Mouse (Mus musculus) kidney, adult 18-20 months (tissue): ENCODE measurements around the gene Rras2.
A peak's percentile ranks its signal among the peaks of the same experiment; 100 is the strongest.

Source experiments
- DNase-seq: peaks from one replicate; pipeline ENCODE4 v3.0.0; 2021

The Rras2 gene

DNA sequence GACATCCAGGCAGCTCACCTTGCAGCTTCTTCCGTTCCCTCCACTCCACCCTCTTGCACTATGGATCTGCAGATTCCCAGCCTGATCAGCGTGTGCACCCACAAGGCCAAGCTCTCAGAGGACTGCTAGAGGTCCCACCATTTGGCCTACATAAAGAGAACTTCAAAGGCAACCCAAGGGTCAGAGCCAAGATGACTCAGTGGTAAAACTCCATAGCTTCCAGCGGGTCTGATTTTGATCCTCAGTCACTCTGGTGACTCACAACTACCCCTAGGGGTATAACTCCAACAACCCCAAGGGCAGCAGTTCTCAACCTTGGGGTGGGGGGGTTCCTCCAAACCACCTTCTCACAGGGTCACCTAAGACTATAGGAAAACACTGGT lies 47.1 kb downstream of the Rras2 start:
- DNase-seq = no peak

DNA sequence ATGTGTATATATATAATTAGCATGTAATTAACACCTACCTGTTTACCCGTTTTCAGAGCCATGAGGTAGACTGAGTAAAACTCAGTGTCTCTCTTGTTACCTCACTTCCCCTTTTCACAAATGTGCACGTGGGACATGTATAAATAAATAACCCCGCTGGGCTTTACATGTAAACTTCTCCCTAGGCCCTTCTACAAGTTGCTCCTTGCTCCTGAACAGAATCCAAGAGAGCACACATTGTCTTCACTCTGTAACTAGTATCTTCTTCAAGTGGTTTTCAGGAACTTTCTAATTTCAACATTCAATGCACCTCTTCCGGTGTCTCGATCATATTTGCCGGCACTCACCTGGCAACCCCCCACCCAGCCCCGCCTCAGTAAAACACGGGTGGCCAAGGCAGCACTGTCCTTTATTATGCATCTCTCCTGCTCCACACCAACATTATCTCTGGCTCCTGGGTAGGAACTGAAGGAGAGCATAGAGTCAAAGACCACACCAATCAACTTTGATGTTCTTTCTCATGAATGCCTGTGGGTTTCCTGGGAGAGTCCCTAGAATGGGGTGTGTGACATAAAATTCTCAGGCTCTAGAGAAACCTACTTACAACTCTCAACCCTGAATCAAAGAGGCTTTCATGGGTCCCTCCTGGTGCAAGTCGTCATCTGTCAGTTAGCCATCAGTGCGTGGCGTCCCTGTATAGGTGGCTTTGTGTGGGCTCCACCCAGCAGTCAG lies 47.7 kb downstream of the Rras2 start:
- no peak for DNase-seq

DNA sequence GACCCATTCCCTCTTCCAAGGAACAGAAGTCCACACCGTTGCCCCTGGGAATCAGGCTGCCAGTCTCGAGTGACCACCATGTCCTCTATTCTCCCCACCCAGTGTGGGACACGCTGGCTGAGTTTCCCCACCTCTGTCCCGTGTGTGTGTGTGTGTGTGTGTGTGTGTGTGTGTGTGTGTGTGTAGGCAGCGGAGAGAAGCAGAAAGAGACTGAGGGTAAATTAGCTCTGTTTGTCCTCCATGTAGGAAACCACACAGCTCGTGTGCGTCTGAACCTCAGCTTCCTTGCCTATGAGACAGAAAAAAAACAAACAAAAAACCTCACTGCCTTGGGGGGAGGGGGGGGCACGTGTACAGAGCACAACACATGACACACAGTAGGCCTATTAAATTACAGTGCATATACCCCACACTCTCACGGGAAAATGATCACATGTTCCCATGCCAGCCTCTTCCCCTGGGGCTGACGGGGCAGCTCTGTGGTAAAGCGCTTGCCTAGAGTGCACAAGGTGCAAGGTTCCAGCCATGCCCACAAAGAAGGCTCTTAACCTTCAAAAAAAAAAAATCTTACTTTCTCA lies 48.5 kb downstream of the Rras2 start:
- no peak for DNase-seq

GRCm38 (mm10) chr7:114066529-114067178 lies 50.9 kb downstream of the Rras2 start:
- DNase-seq = peak; percentile 93

GRCm38 (mm10) chr7:114065407-114066185 lies 52.0 kb downstream of the Rras2 start:
- no peak for DNase-seq

GRCm38 (mm10) chr7:114063966-114064365 lies 53.6 kb downstream of the Rras2 start:
- no peak for DNase-seq

- no peak for DNase-seq
These were observed 54.0 kb downstream of the Rras2 start for GRCm38 (mm10) chr7:114063534-114063933.

DNA sequence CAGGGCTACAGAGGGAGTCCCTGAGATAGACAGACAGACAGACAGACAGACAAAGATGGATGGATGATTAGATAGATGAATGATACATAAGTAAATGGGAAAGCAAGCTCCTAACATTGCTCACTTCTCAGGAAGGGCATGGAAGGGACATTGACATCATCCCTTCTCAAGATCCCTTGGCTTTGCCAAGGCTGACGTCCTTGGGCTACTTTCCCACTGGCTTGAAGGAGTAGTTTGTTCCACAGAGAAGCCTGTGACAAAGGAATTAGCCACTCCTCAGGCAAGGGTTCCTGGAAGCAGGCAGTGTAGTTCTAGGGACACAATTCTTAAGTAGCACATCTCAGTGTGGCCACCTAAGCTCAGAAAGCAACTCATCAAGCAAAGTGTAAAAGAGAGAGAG lies 55.1 kb downstream of the Rras2 start:
- DNase-seq = no peak

GRCm38 (mm10) chr7:114060445-114060844 lies 57.1 kb downstream of the Rras2 start:
- no peak for DNase-seq

DNA sequence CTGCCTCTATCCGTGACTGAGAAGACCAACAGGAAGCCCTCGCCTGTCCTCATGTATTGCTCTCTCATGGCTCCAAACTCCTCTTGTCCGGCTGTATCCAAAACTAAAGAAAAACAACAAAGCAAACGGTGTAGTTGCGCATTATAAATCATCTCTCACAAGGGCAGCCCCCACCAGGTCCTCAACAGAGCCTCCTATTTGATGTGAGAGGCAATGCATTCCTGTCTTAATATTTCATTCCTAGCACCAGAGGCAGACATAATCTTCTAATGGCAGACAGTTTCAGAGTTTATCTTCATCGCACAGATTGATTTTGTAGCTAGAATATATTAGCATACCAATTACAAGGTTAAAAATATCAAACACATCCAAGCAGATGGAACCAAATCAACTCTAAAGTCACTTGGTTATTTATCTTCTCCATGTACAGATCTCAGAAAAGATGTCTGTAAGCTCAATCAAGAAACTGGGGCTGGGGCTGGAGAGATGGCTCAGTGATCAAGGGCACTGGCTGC lies 58.6 kb downstream of the Rras2 start:
- DNase-seq = no peak

GRCm38 (mm10) chr7:114058166-114058565 lies 59.4 kb downstream of the Rras2 start:
- DNase-seq = no peak

GRCm38 (mm10) chr7:114053720-114054119 lies 63.9 kb downstream of the Rras2 start:
- no peak for DNase-seq

DNA sequence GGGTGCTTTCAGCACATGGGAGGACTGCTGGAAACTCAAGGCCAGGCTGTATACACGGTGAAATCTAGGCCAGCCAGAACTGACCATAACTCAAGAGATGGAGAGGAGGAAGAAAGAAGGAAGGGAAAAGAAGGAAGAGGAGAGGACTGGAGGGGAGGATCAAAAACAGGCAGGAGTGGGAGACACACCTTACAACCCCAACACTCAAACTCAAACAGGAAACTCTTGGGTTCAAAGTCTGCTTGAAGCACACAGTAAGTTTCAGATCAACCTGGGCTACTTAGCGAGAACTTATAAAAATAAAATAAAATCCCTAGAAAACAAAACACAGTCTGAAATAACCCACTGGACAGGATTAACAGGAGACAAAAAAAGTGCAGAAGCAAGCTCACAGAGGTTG lies 71.8 kb downstream of the Rras2 start:
- no peak for DNase-seq

GRCm38 (mm10) chr7:114043929-114044549 lies 73.5 kb downstream of the Rras2 start:
- DNase-seq = no peak

- DNase-seq = no peak
These were observed 74.3 kb downstream of the Rras2 start for GRCm38 (mm10) chr7:114042973-114043928.

GRCm38 (mm10) chr7:114041349-114041748 lies 76.2 kb downstream of the Rras2 start:
- DNase-seq = no peak

DNA sequence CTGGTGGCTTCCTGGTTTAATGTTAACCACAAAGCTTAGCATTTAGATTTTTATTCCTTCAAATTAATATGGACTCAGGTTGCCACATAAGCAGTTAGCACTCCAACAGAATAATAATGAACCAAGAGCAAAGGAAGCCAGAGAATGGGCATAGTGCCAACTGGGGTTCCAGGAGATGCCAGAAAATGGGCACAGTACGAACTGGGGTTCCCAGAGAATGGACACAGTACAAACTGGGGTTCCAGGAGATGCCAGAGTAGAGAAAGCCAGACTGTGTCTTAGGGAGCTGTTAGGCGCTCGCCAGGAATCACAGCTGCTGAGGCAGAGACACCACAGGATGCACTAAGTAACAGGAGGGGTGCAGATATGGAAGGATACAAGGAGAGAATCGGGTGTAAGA lies 80.3 kb downstream of the Rras2 start:
- DNase-seq = no peak

GRCm38 (mm10) chr7:114029596-114029995 lies 88.0 kb downstream of the Rras2 start:
- peak; percentile 51 for DNase-seq

GRCm38 (mm10) chr7:114028828-114029227 lies 88.8 kb downstream of the Rras2 start:
- no peak for DNase-seq

GRCm38 (mm10) chr7:114027406-114027805 lies 90.2 kb downstream of the Rras2 start:
- no peak for DNase-seq

DNA sequence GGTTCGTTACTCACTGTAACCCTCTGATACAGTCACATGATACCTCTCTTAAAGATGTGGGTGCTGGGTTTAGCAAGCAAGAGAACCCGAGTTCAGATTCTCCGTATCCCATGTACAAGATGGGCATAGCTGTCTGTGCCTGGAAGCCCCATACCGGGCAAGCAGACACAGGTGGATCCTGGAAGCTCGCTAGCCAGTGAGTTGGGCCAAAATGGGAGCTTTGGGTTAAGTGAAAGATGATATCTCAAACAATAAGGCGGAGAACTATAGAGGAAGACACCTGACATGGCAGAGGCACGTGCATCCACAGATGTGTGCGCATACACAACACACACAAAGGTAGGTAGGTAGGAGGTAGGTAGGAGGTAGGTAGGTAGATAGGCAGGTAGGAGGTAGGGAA lies 90.7 kb downstream of the Rras2 start:
- no peak for DNase-seq

GRCm38 (mm10) chr7:114020704-114021093 lies 96.9 kb downstream of the Rras2 start:
- peak; percentile 85 for DNase-seq
